Mouse (Mus musculus) cerebellum, adult 2 months (tissue): ENCODE data around the gene Kpna3.

Source experiments
- CTCF ChIP-seq: fragments of 200-500 bp; IDR thresholded peaks from 2 replicates; pipeline ENCODE4 v1.5.1; 2011; ENCODE audit warnings: low read depth, mild to moderate bottlenecking, control low read depth, low read length, moderate library complexity, borderline replicate concordance; ENCODE audit not compliant: insufficient read depth
- POLR2A ChIP-seq: fragments of 200-500 bp; IDR thresholded peaks from 2 replicates; pipeline ENCODE4 v1.6.1; 2011; ENCODE audit warnings: low read length, control low read depth, borderline replicate concordance; ENCODE audit not compliant: insufficient read depth

GRCm38 (mm10) chr14:61428126-61428787, 11.4 kb downstream of the Kpna3 start:
- TF ChIP-seq POLR2A = no peak
- TF ChIP-seq CTCF = no peak
